Mouse (Mus musculus): Measurements from ENCODE around the gene Irgm1. TPM values are rescaled to one million over a fixed set of nuclear protein-coding genes. Genes with fewer than 3 reads are reported as not detected.

Irgm1 gene
- polyA plus RNA-seq, 1 experiment = 20.1 TPM

GRCm38 (mm10) chr11:48862784-48863319 is 8.6 kb downstream of the Irgm1 start:
- Histone ChIP-seq H3K9me3 (replicated peaks; ENCODE audit: control insufficient read depth, insufficient read depth, low read length, poor library complexity, severe bottlenecking) (no peaks in the 10 kb centered on the region), H3K27ac (ENCODE audit: insufficient read depth, low read length) (no peak overlapping the region), H3K36me3 (ENCODE audit: control insufficient read depth, insufficient read depth, low read length, poor library complexity, severe bottlenecking) (no peaks in the 10 kb centered on the region), H3K9ac (ENCODE audit: low read depth, poor library complexity, severe bottlenecking) (no peak overlapping the region), H3K4me3 (ENCODE audit: low read depth, low read length) (no peak overlapping the region), H3K27me3 (ENCODE audit: control insufficient read depth, insufficient read depth, low read length, poor library complexity, severe bottlenecking) (no peaks in the 10 kb centered on the region), H3K4me1 (ENCODE audit: control insufficient read depth, insufficient read depth, low read length) (no peaks in the 10 kb centered on the region)
- TF ChIP-seq CTCF (IDR thresholded peaks at IDR 0.05; ENCODE audit: low read depth, low read length) (no peak), POLR2A (IDR thresholded peaks at IDR 0.05; ENCODE audit: insufficient read depth, low read length) (no peak), EP300 (IDR thresholded peaks at IDR 0.05; ENCODE audit: insufficient read depth, low read depth, low read length) (no peak)

- Histone ChIP-seq H3K27ac (ENCODE audit: insufficient read depth, low read length) (no peak overlapping the region), H3K36me3 (ENCODE audit: control insufficient read depth, insufficient read depth, low read length, poor library complexity, severe bottlenecking) (no peaks in the 10 kb centered on the region), H3K9me3 (replicated peaks; ENCODE audit: control insufficient read depth, insufficient read depth, low read length, poor library complexity, severe bottlenecking) (no peaks in the 10 kb centered on the region), H3K4me3 (ENCODE audit: low read depth, low read length) (no peak overlapping the region), H3K27me3 (ENCODE audit: control insufficient read depth, insufficient read depth, low read length, poor library complexity, severe bottlenecking) (0 out of 2 replicates have a peak, but pooled peaks cover 2% of the 10 kb centered on the region), H3K9ac (ENCODE audit: low read depth, poor library complexity, severe bottlenecking) (no peak overlapping the region), H3K4me1 (ENCODE audit: control insufficient read depth, insufficient read depth, low read length) (no peaks in the 10 kb centered on the region)
- TF ChIP-seq CTCF (IDR thresholded peaks at IDR 0.05; ENCODE audit: low read depth, low read length) (peak; percentile 21), EP300 (IDR thresholded peaks at IDR 0.05; ENCODE audit: insufficient read depth, low read depth, low read length) (no peak)
Observed at GRCm38 (mm10) chr11:48859014-48859413, 12.5 kb downstream of the Irgm1 start.

GRCm38 (mm10) chr11:48853474-48854180 is 17.9 kb downstream of the Irgm1 start:
- TF ChIP-seq CTCF (IDR thresholded peaks at IDR 0.05; ENCODE audit: low read depth, low read length) = no peak
- H3K9me3 ChIP-seq (replicated peaks; ENCODE audit: control insufficient read depth, insufficient read depth, low read length, poor library complexity, severe bottlenecking) = no peaks in the 10 kb centered on the region
- no peaks in the 10 kb centered on the region for H3K36me3 ChIP-seq (ENCODE audit: control insufficient read depth, insufficient read depth, low read length, poor library complexity, severe bottlenecking)
- no peaks in the 10 kb centered on the region for H3K4me1 ChIP-seq (ENCODE audit: control insufficient read depth, insufficient read depth, low read length)
- H3K4me3 ChIP-seq (ENCODE audit: low read depth, low read length) = peak overlapping the region; percentile 98
- peak overlapping the region; percentile 72 for H3K9ac ChIP-seq (ENCODE audit: low read depth, poor library complexity, severe bottlenecking)
- H3K27me3 ChIP-seq (ENCODE audit: control insufficient read depth, insufficient read depth, low read length, poor library complexity, severe bottlenecking) = 0 out of 2 replicates have a peak, but pooled peaks cover 2% of the 10 kb centered on the region
- no peak overlapping the region for H3K27ac ChIP-seq (ENCODE audit: insufficient read depth, low read length)

GRCm38 (mm10) chr11:48852624-48853473 is 18.6 kb downstream of the Irgm1 start:
- H3K4me3 ChIP-seq (ENCODE audit: low read depth, low read length) = peak overlapping the region; percentile 98
- no peaks in the 10 kb centered on the region for H3K36me3 ChIP-seq (ENCODE audit: control insufficient read depth, insufficient read depth, low read length, poor library complexity, severe bottlenecking)
- H3K4me1 ChIP-seq (ENCODE audit: control insufficient read depth, insufficient read depth, low read length) = no peaks in the 10 kb centered on the region
- no peaks in the 10 kb centered on the region for H3K9me3 ChIP-seq (replicated peaks; ENCODE audit: control insufficient read depth, insufficient read depth, low read length, poor library complexity, severe bottlenecking)
- H3K9ac ChIP-seq (ENCODE audit: low read depth, poor library complexity, severe bottlenecking) = peak overlapping the region; percentile 72
- TF ChIP-seq POLR2A (IDR thresholded peaks at IDR 0.05; ENCODE audit: insufficient read depth, low read length) (no peak), CTCF (IDR thresholded peaks at IDR 0.05; ENCODE audit: low read depth, low read length) (no peak), EP300 (IDR thresholded peaks at IDR 0.05; ENCODE audit: insufficient read depth, low read depth, low read length) (no peak)
- 0 out of 2 replicates have a peak, but pooled peaks cover 2% of the 10 kb centered on the region for H3K27me3 ChIP-seq (ENCODE audit: control insufficient read depth, insufficient read depth, low read length, poor library complexity, severe bottlenecking)
- H3K27ac ChIP-seq (ENCODE audit: insufficient read depth, low read length) = no peak overlapping the region

- Histone ChIP-seq H3K36me3 (ENCODE audit: control insufficient read depth, insufficient read depth, low read length, poor library complexity, severe bottlenecking) (no peaks in the 10 kb centered on the region), H3K27me3 (ENCODE audit: control insufficient read depth, insufficient read depth, low read length, poor library complexity, severe bottlenecking) (0 out of 2 replicates have a peak, but pooled peaks cover 2% of the 10 kb centered on the region), H3K9me3 (replicated peaks; ENCODE audit: control insufficient read depth, insufficient read depth, low read length, poor library complexity, severe bottlenecking) (no peaks in the 10 kb centered on the region), H3K4me1 (ENCODE audit: control insufficient read depth, insufficient read depth, low read length) (no peaks in the 10 kb centered on the region), H3K9ac (ENCODE audit: low read depth, poor library complexity, severe bottlenecking) (no peak overlapping the region), H3K4me3 (ENCODE audit: low read depth, low read length) (no peak overlapping the region), H3K27ac (ENCODE audit: insufficient read depth, low read length) (no peak overlapping the region)
- TF ChIP-seq CTCF (IDR thresholded peaks at IDR 0.05; ENCODE audit: low read depth, low read length) = no peak
- no peak for TF ChIP-seq EP300 (IDR thresholded peaks at IDR 0.05; ENCODE audit: insufficient read depth, low read depth, low read length)
- TF ChIP-seq POLR2A (IDR thresholded peaks at IDR 0.05; ENCODE audit: insufficient read depth, low read length) = no peak
Observed at GRCm38 (mm10) chr11:48852190-48852589, 19.3 kb downstream of the Irgm1 start.

Data from ES-Bruce4 (cell line).